Mouse (Mus musculus) hematopoietic stem cell, adult 5-6 weeks (primary cell): ENCODE data around the gene Tchp. TPM values are rescaled to one million over a fixed set of nuclear protein-coding genes. Genes with fewer than 3 reads are reported as not detected.

Experiments
- ATAC-seq, 2 experiments: fragments of 125-278 bp in 1 of 2; replicated peaks in 1 of 2; 2 replicates each; pipeline ENCODE4 v1.8.0; 2016 to 2017; ENCODE audit warnings: inconsistent platforms in 2 of 2, mild to moderate bottlenecking in 2 of 2, moderate number of reproducible peaks in 2 of 2, low read depth in 1 of 2, moderate TSS enrichment in 1 of 2; ENCODE audit not compliant: low FRiP score in 2 of 2, poor library complexity in 2 of 2, severe bottlenecking in 2 of 2, insufficient read depth in 1 of 2, low TSS enrichment in 1 of 2
- total RNA-seq: library from RNA; stranded (forward); fragments of 172-1452, 232-1000 nt; gene quantifications from 2 replicates; pipeline ENCODE4 v1.2.3, GENCODE M21; 2017

Gene Tchp
- total RNA-seq = 16.3 and 21.2 TPM in 2 replicates

- ATAC-seq = peak; percentile 34 to 84
Measured at GRCm38 (mm10) chr5:114707265-114708068, at the start of gene Tchp. Gene Tchp (plus strand): TSS chr5:114707760.

- ATAC-seq = no peak
Measured at GRCm38 (mm10) chr5:114658255-114658654, 49.3 kb upstream of the Tchp start, which contains the start of gene Trpv4. Gene Trpv4 (minus strand): TSS chr5:114658421.

- peak; percentile 80 to 82 for ATAC-seq
Measured at GRCm38 (mm10) chr5:114661029-114661428, 46.5 kb upstream of the Tchp start.

GRCm38 (mm10) chr5:114664139-114664538 is 43.4 kb upstream of the Tchp start:
- ATAC-seq = no peak

GRCm38 (mm10) chr5:114664750-114665149 is 42.8 kb upstream of the Tchp start:
- no peak for ATAC-seq

- ATAC-seq = no peak
Measured at GRCm38 (mm10) chr5:114666659-114667058, 40.9 kb upstream of the Tchp start.

- peak; percentile 91 to 97 for ATAC-seq
Measured at GRCm38 (mm10) chr5:114667228-114667856, 40.2 kb upstream of the Tchp start.

GRCm38 (mm10) chr5:114669014-114669413 is 38.5 kb upstream of the Tchp start:
- no peak for ATAC-seq

- no peak for ATAC-seq
Measured at GRCm38 (mm10) chr5:114673114-114673513, 34.4 kb upstream of the Tchp start.

GRCm38 (mm10) chr5:114674594-114674993 is 33.0 kb upstream of the Tchp start:
- ATAC-seq = no peak

- ATAC-seq = 0 out of 4 replicates have a peak, but pooled peaks of 1 of the 2 experiments have one; percentile 11
Measured at GRCm38 (mm10) chr5:114679841-114680591, 27.5 kb upstream of the Tchp start.

GRCm38 (mm10) chr5:114680676-114681285 is 26.8 kb upstream of the Tchp start:
- ATAC-seq = peak; percentile 56 to 73

- ATAC-seq = peak in 1 of 2 experiments; percentile 5; a peak in 1 of 4 replicates
Measured at GRCm38 (mm10) chr5:114681717-114682116, 25.8 kb upstream of the Tchp start.

- no peak for ATAC-seq
Measured at GRCm38 (mm10) chr5:114685986-114686385, 21.6 kb upstream of the Tchp start.

GRCm38 (mm10) chr5:114686726-114687210 is 20.8 kb upstream of the Tchp start:
- ATAC-seq = no peak

- ATAC-seq = no peak
Measured at GRCm38 (mm10) chr5:114687901-114688300, 19.7 kb upstream of the Tchp start.

- no peak for ATAC-seq
Measured at GRCm38 (mm10) chr5:114688703-114689102, 18.9 kb upstream of the Tchp start.
